Mouse (Mus musculus): ENCODE results near the gene Ddx3x.
A peak's percentile ranks its signal among the peaks of the same experiment; 100 is the strongest.
"Not testable (repeated sequence)": the region's sequence is repeated elsewhere in the genome, so short reads cannot be mapped to it uniquely, and the experiment has no call there.

The Ddx3x gene

DNA sequence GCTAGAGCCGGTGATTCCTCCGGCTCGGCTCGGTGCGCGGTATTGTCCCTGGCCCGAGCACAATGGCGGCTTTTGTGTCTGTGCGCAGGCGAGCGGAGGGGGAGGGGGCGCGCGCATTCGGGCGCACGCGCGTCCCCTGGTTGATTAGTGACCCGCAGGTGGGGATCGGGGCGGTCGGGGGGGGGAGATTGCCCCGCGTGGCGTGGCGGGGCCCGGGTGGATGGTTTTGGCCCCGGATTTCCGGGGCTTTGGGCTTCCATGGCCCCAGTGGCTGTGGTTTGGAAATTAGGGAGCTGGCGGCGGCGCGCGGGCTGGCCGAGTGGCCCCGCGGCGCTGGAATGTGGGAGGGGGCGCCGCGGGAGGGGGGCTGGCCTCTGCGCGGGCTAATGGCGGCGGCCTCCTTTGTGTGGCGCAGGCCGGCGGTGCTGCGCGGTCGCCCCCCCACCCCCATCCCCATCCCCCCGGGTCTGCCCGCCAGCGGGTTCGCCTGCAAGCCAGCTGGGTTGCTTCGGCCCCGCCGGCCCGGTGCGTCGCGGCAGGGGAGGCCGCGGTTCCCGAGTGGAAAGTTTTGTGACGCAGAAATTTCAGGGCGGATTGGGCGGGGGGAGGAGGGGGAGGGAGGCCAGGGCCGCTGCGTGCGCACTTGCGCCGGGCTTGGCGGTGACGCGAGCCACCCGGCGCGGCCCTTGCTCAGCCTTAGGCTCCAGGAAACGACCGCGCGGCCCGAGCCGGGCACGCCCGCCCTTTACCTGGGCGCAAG, 739 bp downstream of the Ddx3x start:
- no peak for DNase-seq (ENCODE audit: low read depth)

DNA sequence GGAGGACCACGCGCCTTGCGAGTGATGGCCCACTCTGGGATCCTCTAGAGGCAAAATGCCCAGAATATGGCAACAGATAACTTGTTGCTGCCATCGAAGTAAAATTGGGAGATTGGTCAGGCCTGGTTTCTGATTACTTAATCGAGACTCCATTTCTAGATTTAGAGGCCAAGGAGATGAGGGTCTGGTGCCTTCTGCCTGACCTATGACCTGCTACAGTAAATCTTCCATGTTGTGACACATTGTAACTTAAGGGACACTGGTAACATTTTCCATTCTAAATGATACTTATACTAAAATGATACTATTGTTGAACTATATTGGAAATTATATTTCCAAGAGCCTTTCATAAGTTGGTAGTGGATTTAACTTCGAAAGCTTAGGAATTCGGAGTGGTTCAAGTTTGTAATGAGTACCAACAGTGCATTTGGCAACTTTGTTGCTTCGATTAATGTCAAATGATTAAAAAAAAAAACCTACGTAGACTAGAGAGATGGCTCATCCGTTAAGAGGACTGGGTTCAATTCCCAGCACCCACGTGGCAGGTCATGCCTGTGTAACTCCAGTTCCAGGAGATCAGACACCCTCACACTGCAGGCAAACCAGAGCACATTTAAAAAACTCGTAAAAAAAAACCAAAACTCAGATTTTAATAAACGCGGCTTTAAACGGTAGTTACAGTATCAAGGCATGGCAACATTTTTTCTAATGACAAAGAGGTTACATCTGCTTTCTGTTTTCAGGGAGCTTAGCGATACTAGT, 1.5 kb downstream of the Ddx3x start:
- no peak for DNase-seq (ENCODE audit: low read depth)

GRCm38 (mm10) chrX:13285772-13286171, 5.0 kb downstream of the Ddx3x start:
- DNase-seq (ENCODE audit: low read depth): no peak

GRCm38 (mm10) chrX:13294505-13295228, 13.9 kb downstream of the Ddx3x start:
- DNase-seq (ENCODE audit: low read depth): no peak

GRCm38 (mm10) chrX:13295229-13295571, 14.4 kb downstream of the Ddx3x start:
- DNase-seq (ENCODE audit: low read depth): no peak

- not testable (repeated sequence) for DNase-seq (ENCODE audit: low read depth)
Observed at GRCm38 (mm10) chrX:13296241-13296640, 15.5 kb downstream of the Ddx3x start.

DNA sequence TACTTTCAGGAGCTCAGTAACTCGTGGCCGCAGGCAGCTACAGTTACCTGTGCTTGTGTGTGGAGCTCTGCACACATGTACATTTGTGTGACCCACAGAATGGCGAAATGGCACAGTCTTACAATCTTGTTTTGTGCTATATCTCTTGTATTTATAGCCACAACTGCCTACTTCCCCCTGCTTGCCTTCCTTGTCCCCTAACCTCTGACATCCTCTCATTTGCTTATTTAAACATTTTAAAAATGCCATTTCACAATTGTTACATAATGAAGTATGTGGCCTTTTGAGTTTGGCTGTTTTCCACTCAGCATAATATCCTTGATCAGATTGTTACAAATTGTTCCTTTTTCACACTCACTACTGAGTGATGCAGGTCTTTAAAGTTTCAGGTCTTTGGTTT, 25.4 kb downstream of the Ddx3x start:
- DNase-seq (ENCODE audit: low read depth): no peak

DNA sequence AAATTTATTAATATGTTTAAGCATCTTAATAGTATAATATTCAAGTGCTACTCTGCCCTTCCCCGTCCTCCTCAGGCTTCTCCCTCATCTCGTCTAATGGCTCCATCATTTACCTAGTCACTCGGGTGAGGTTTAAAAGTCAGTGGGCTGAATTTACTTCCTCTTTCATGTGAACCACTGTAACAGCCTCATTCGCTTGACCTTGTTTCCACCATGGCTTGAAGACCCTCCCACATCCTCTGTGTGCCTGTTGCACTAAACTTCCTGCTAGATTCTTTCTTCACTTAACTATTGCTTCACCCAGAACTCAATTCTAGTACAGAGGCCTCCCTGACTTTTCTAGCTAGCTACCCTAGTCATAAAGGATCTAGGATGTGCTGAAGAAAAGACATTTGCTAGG, 30.6 kb downstream of the Ddx3x start:
- peak; percentile 9 for DNase-seq (ENCODE audit: low read depth)

DNA sequence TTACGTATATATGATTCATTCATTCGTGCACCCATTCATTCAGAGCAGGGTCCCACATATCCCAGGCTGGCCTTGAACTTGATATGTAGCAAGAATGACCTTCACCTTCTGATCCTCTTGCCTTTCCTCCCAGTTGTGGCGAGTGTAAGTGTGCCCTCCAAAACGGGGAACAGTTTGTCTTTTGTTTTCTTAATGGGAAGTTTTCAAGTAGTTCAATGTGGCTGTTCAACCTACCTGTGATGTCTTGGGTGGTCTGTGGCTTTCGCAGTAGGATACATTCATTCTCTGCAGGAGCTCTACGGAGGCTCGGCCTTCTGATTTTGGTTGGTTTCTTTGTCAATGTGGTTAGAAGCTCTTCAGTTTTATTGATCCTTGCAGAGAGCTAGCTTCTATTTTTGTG, 48.8 kb downstream of the Ddx3x start:
- no peak for DNase-seq (ENCODE audit: low read depth)

All from c-Kit-positive CD71-negative TER-119-negative erythroid progenitor cells, embryonic 14.5 days (primary cell).